Mouse (Mus musculus) brain, embryonic 14.5 days (tissue): ENCODE measurements around the gene Elmo1.

Experiments used
- CTCF ChIP-seq: fragments of 200-500 bp; IDR thresholded peaks from 2 replicates; pipeline ENCODE4 v1.5.1; 2012; ENCODE audit warnings: inconsistent platforms, mild to moderate bottlenecking, moderate library complexity, borderline replicate concordance; ENCODE audit not compliant: insufficient read depth, insufficient read length; ENCODE audit errors: extremely low read depth
- POLR2A ChIP-seq: fragments of 200-500 bp; IDR thresholded peaks from 2 replicates; pipeline ENCODE4 v1.6.1; 2012; ENCODE audit warnings: mild to moderate bottlenecking, inconsistent platforms, borderline replicate concordance; ENCODE audit not compliant: poor library complexity, insufficient read depth, insufficient read length, severe bottlenecking; ENCODE audit errors: extremely low read depth

DNA sequence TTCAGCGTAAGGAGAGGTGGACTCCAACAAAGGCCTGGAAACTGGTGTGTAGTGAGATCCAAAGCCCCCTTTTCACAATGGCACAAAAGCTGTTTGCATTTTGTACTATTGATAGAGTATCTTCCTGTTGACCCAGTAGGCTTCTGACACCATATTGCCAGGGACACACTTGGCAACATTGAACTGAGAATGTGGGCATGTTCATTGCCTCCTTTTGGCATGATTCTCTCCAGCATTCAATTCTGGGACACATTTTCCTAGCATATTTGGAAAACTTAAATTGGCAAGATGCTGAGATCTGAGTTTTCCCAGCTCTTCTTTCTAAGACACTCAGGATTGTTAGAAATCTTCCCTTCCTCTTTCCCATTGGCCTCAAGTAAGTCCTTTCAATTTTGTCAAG is 377.0 kb downstream of the Elmo1 start:
- TF ChIP-seq POLR2A (no peak), CTCF (no peak)
